Mouse (Mus musculus) spleen, adult 2 months (tissue): ENCODE data around the gene Lysmd4. TPM values are rescaled to one million over a fixed set of nuclear protein-coding genes. Genes with fewer than 3 reads are reported as not detected.
"Not testable (repeated sequence)": the region's sequence is repeated elsewhere in the genome, so short reads cannot be mapped to it uniquely, and the experiment has no call there.

Source experiments
- DNase-seq, 2 experiments: peaks; one replicate each; pipeline versions ENCODE4 v3.0.0 to v3.0.0-alpha.2; 2012 to 2021; ENCODE audit warnings: low spot score in 2 of 2, low read depth in 1 of 2
- H3K27ac ChIP-seq: fragments of 200-500 bp; 2 replicates; pipeline ENCODE4 v1.5.1; 2012; ENCODE audit warnings: low read length, inconsistent platforms; ENCODE audit not compliant: insufficient read depth
- H3K27me3 ChIP-seq: fragments of 200-500 bp; 2 replicates; pipeline ENCODE4 v1.6.1; 2012; ENCODE audit warnings: mild to moderate bottlenecking, moderate library complexity, low read length, inconsistent platforms; ENCODE audit not compliant: control insufficient read depth, insufficient read depth
- H3K36me3 ChIP-seq: fragments of 200-500 bp; 2 replicates; pipeline ENCODE4 v1.6.1; 2012; ENCODE audit warnings: mild to moderate bottlenecking, low read length, inconsistent platforms; ENCODE audit not compliant: control insufficient read depth, insufficient read depth
- H3K4me1 ChIP-seq: fragments of 200-500 bp; 2 replicates; pipeline ENCODE4 v1.6.1; 2011; ENCODE audit warnings: inconsistent platforms; ENCODE audit not compliant: control insufficient read depth, insufficient read depth, insufficient read length
- H3K4me3 ChIP-seq: fragments of 200-500 bp; 2 replicates; pipeline ENCODE4 v1.5.1; 2011; ENCODE audit warnings: mild to moderate bottlenecking, inconsistent platforms; ENCODE audit not compliant: insufficient read depth, insufficient read length; ENCODE audit errors: extremely low read depth
- CTCF ChIP-seq: fragments of 200-500 bp; IDR thresholded peaks from 2 replicates; pipeline ENCODE4 v1.5.1; 2011; ENCODE audit warnings: mild to moderate bottlenecking, inconsistent platforms; ENCODE audit not compliant: insufficient read depth, insufficient read length, insufficient replicate concordance; ENCODE audit errors: extremely low read depth
- POLR2A ChIP-seq: fragments of 200-500 bp; IDR thresholded peaks from 2 replicates; pipeline ENCODE4 v1.6.1; 2011; ENCODE audit warnings: low read depth, low read length, inconsistent platforms
- WGBS: fragments of 180-500 bp; shearing (Covaris S2); methylation state at CpG from one replicate; pipeline ENCODE4 v1.1.7; 2018; 5-methylcytosine and 5-hydroxymethylcytosine counted together
- polyA plus RNA-seq: library from polyadenylated mRNA; depleted of rRNA; stranded (reverse); fragments of >200 nt; gene quantifications from 2 replicates; pipeline ENCODE4 v1.2.3, GENCODE M21; 2012

Lysmd4 gene
- polyA plus RNA-seq, 1 experiment: 5.2 TPM

DNA sequence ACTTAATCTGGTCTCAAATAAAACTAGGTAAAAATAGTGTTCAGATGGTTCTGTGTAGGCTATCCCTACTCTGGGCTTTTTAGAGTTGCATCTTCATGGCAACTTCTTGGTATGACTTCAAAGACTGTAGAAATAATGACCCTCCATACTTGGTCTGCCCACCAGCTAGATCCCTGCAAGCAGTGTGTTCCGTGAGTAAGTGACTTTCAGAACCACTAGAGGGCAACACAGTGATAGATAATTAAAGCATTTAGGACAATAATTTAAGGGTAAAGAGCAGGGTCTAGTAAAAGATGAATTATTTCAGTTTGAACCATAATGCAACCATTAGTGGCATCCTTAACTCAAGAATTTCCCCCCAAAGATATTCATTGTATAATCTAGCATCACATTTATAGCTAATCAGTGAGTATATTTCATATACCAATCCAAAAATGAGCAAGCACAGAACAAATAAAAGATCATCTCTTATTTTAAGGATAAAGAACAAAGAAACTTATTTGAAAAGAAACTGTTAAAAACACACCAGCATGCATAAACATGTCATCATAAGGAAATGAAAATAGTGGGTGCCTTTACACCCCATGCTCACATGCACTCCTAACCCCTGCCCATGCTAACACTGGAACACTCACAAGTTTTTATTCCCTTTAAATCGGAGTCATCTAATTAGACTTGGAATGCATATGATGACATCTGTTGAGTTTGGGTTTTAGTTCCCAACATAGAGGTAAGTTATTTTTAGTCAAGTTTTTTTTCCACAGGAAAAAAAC, 21.0 kb downstream of the Lysmd4 start:
- Histone ChIP-seq H3K36me3 (peaks cover 9% of the 10 kb centered on the region), H3K27ac (no peak overlapping the region), H3K27me3 (no peaks in the 10 kb centered on the region), H3K4me1 (no peaks in the 10 kb centered on the region), H3K4me3 (no peak overlapping the region)
- 58% methylated on average over 2 of the region's 2 CpGs for WGBS
- TF ChIP-seq CTCF: peak; percentile 8; the same call in 1 of the 2 replicates
- TF ChIP-seq POLR2A: no peak
- DNase-seq: no peak

DNA sequence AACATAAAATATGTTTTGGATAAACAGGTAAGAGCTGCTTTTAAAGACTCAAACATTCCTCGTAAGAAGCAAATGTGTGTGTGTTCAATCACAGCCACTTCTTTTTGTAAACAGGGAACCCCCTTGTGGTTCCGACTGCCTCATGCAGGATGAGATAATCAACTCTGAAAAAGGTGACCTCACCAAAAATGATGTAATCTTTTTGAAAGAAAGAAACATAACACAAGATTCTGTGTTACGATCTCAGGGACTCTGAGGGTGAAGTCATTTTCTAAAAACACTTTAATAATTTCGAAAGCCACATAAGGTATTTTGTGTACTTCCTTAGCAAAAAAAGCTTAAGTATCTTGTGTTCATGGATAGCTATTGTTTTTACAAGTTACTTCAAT, 21.5 kb downstream of the Lysmd4 start:
- DNase-seq: no peak
- no peaks in the 10 kb centered on the region for H3K4me1 ChIP-seq

DNA sequence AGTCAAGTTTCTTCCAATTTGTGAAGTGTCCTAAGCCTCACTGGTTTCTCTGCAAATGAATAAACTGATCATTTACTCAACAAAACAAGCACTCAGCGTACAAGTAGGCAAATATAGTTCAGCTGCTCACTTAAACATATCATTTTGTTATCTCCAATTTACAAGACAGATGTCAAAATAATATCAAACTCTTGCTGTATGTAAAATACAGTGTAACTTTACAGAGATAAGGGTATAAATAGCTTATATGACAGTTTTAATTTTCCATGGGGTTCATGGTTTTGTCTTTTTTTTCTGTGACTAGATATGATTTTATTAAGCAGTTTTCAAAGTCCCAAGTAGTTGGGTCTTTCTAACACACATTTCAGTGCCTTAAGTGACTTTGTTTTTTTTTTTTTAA, 22.9 kb downstream of the Lysmd4 start:
- TF ChIP-seq CTCF: no peak
- TF ChIP-seq POLR2A: no peak
- no peaks in the 10 kb centered on the region for H3K27me3 ChIP-seq
- no peak overlapping the region for H3K27ac ChIP-seq
- H3K4me1 ChIP-seq: no peaks in the 10 kb centered on the region
- WGBS: 79% methylated on average over 1 of the region's 1 CpGs
- no peak overlapping the region for H3K4me3 ChIP-seq
- DNase-seq: no peak
- peaks cover 10% of the 10 kb centered on the region for H3K36me3 ChIP-seq

More for the DNA sequence above, 21.5 kb downstream of the Lysmd4 start:
- H3K4me3 ChIP-seq: no peak overlapping the region
- 56% methylated on average over 4 of the region's 4 CpGs for WGBS
- H3K36me3 ChIP-seq: peaks cover 9% of the 10 kb centered on the region
- no peak overlapping the region for H3K27ac ChIP-seq
- TF ChIP-seq POLR2A: no peak
- TF ChIP-seq CTCF: no peak
- H3K27me3 ChIP-seq: no peaks in the 10 kb centered on the region

DNA sequence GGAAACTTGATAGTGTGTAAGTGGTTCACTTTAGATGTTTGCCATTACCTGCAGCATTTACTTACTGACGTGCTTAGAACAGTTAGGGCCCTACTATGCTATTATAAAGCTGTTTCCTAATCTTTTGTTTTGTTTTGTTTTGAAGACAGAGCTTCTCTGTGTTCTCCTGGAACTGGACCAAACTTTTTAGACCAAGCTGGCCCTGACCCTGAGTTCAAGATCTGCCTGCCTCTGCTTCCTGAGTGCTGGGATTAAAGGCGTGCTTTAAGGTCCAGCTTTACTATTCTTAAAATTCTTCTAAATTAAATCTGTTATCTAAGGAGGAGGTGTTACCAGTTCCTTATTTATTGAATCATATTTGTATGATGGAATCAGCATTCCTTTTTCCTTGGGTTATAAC, 23.7 kb downstream of the Lysmd4 start:
- H3K4me1 ChIP-seq: no peaks in the 10 kb centered on the region
- H3K27me3 ChIP-seq: no peaks in the 10 kb centered on the region
- H3K36me3 ChIP-seq: peaks cover 10% of the 10 kb centered on the region
- no peak for DNase-seq
- H3K27ac ChIP-seq: no peak overlapping the region
- WGBS: 78% methylated on average over 2 of the region's 2 CpGs
- TF ChIP-seq CTCF (no peak), POLR2A (no peak)
- no peak overlapping the region for H3K4me3 ChIP-seq

DNA sequence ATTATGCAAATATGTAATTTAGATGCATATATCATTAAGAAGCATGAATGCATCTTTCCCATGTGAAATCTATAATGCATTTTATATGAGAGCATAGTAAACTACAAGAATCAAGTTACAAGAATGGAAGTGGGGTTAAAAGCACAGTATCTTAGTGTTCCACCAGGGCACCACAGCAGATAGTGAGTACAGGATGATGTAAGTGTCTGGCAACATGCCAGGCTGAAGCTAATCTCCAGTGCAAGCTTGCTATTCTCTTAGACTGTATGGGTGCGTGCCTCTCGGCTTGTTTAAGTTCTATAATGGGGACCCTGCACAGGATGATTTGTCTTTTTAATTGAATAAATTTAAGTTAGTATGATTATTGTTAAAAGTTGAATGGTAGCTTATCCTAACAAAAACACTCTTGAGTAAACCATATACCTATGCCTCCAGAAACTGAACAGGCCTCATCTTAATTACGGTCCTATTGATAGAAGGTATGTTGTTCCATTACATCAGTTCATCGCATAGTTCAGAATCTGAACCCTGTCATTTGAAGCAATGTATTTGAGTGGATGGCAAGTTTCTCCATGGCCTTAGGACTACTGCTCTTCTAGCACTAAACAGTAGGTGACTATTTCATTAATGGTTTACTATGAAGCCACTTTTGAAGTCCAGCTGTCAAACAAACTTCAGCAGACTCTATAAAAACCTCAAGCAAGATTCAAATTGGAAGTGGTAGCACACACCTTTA, 37.7 kb downstream of the Lysmd4 start:
- DNase-seq: peak in 1 of 2 experiments; percentile 3
- H3K4me3 ChIP-seq: no peak overlapping the region
- WGBS: 86% methylated on average over 4 of the region's 4 CpGs
- no peak for TF ChIP-seq CTCF
- TF ChIP-seq POLR2A: no peak
- no peaks in the 10 kb centered on the region for H3K4me1 ChIP-seq
- peaks cover 11% of the 10 kb centered on the region; the same call in 1 of the 2 replicates for H3K36me3 ChIP-seq
- no peaks in the 10 kb centered on the region for H3K27me3 ChIP-seq
- no peak overlapping the region for H3K27ac ChIP-seq

DNA sequence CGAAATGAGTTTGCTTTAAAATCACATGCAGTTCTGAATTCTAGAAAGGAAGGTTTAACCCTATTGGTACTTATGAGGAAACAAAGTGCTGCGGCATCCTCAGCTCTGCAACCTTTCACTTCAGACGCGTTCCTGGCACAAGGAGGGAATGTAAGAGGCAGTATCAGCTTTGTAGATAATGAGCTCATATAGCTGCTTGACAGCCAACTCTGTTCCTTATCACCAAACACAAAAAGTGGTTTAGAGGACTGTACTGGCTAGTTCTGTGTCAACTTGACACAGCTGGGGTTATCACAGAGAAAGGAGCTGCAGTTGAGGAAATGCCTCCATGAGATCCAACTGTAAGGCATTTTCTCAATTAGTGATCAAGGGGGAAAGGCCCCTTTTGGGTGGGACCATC, 48.1 kb downstream of the Lysmd4 start:
- WGBS: 88% methylated on average over 4 of the region's 4 CpGs
- H3K27ac ChIP-seq, H3K27me3 ChIP-seq, H3K4me3 ChIP-seq, H3K4me1 ChIP-seq, DNase-seq, H3K36me3 ChIP-seq: not testable (repeated sequence)

DNA sequence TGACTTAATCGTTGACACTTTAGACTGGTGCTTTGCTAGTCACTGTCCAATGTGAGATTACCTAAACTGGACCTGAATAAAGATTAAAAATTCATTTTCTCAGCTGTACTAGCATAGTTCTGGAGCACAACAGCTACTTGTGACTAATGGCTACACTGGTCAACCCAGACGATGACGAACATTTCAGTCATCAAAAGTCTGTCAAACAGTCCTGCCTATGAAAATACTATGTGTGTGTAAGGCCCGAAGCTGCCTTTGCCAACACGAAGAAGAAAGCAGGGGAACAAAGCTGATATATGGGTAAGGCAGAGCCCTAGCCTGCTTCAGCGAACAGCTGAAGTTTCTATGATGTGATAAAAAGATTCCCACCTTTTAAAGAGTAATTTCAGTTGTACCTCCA, 61.2 kb downstream of the Lysmd4 start:
- H3K27ac ChIP-seq: no peak overlapping the region
- no peak overlapping the region for H3K4me3 ChIP-seq
- TF ChIP-seq CTCF (no peak), POLR2A (no peak)
- DNase-seq: no peak
- no peaks in the 10 kb centered on the region for H3K27me3 ChIP-seq
- H3K4me1 ChIP-seq: no peaks in the 10 kb centered on the region
- 93% methylated on average over 6 of the region's 6 CpGs for WGBS
- 0 out of 2 replicates have a peak, but pooled peaks cover 3% of the 10 kb centered on the region for H3K36me3 ChIP-seq
